Mouse (Mus musculus): ENCODE measurements around the gene Vps9d1.

DNA sequence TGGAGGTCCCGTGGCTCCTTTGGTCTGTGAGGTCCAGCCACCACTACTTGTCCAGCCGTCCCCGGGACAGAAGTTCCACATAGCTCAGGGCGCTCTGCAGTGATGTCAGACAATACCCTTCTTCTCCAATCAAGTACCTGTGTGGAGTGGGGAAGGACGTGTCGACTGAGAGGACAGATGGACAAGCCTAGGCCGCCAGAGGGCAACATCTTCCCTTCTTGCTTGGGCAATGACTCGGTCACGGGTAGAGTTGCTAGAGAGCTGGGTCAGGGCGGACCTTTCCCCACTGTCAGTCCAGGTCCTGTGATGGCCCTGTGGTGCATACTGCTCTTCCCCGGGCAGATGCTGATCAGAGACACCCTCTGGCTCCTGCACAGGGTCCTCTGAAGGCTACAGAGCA, 11.1 kb downstream of the Vps9d1 start:
- no peak for TF ChIP-seq POLR2A (IDR thresholded peaks at IDR 0.05; ENCODE audit: borderline replicate concordance, extremely low read depth, low read depth, low read length)
- TF ChIP-seq CTCF (IDR thresholded peaks at IDR 0.05; ENCODE audit: insufficient read depth, low read length), result no peak

All from lung, adult 2 months (tissue).